Comparison of ENCODE assay signal across 10 mouse cellular contexts in genomic region chr12:26621135-26621932, GRCm38 (mm10).
DNase-seq lines count a peak whose midpoint lies in the region; ATAC-seq and TF ChIP-seq lines count a peak whose summit lies in the region.
"Had no signal": no experiment of that assay in that cellular context is flagged by ENCODE, and none has a peak within 500 bp of the region (broad histone marks: within the 10 kb centered on the region; RNA-seq: fewer than 3 reads in every experiment).

No protein-coding gene starts in this region.

- no peaks in the 10 kb centered on the region for H3K9me3 ChIP-seq in lung, embryonic 14.5 days (ENCODE audit: low read depth, low read length)
- no peaks in the 10 kb centered on the region for H3K9me3 ChIP-seq in forebrain, embryonic 11.5 days (ENCODE audit: control insufficient read depth, low read length)
- no peaks in the 10 kb centered on the region for H3K9me3 ChIP-seq in hindbrain, embryonic 14.5 days (ENCODE audit: control insufficient read depth, low read length)

- peak; percentile 60 for DNase-seq in lung, embryonic 14.5 days
- no peak for DNase-seq in lung, postnatal 10 days
- no peak for DNase-seq in forebrain, embryonic 11.5 days (ENCODE audit: low spot score)
- DNase-seq in hindbrain, embryonic 14.5 days (ENCODE audit: low spot score): no peak
- DNase-seq in right cerebral cortex, postnatal 4 days: peak; percentile 17
- DNase-seq in kidney, postnatal 10 days: no peak
- DNase-seq in cerebellum, postnatal 36 days: no peak
- DNase-seq: kidney, adult 2 months; lung, adult 18-20 months had no signal

- H3K36me3 ChIP-seq in lung, embryonic 14.5 days (ENCODE audit: insufficient read depth): no peaks in the 10 kb centered on the region
- H3K36me3 ChIP-seq in forebrain, embryonic 11.5 days (ENCODE audit: control insufficient read depth, insufficient read depth, low read length): no peaks in the 10 kb centered on the region
- H3K36me3 ChIP-seq in hindbrain, embryonic 14.5 days (replicated peaks; ENCODE audit: control insufficient read depth, insufficient read depth): no peaks in the 10 kb centered on the region

- 42% methylated on average over 12 of the region's 12 CpGs for WGBS in lung, embryonic 14.5 days
- 84% methylated on average over 12 of the region's 12 CpGs for WGBS in forebrain, embryonic 11.5 days
- WGBS in hindbrain, embryonic 14.5 days: 63% methylated on average over 12 of the region's 12 CpGs

- H3K27me3 ChIP-seq in lung, embryonic 14.5 days (ENCODE audit: insufficient read depth, low read length): no peaks in the 10 kb centered on the region
- H3K27me3 ChIP-seq in forebrain, embryonic 11.5 days (ENCODE audit: control insufficient read depth, insufficient read depth, low read length): no peaks in the 10 kb centered on the region
- no peaks in the 10 kb centered on the region for H3K27me3 ChIP-seq in hindbrain, embryonic 14.5 days (ENCODE audit: control insufficient read depth, insufficient read depth, low read length)
- H3K27me3 ChIP-seq: CH12.LX had no signal

- no peak for TF ChIP-seq CTCF in lung, embryonic 14.5 days (IDR thresholded peaks at IDR 0.05; ENCODE audit: low read depth)

- H3K4me1 ChIP-seq in lung, embryonic 14.5 days (ENCODE audit: insufficient read depth): no peaks in the 10 kb centered on the region
- 0 out of 2 replicates have a peak, but pooled peaks cover 2% of the 10 kb centered on the region for H3K4me1 ChIP-seq in forebrain, embryonic 11.5 days (replicated peaks; ENCODE audit: control insufficient read depth, insufficient read depth, low read length)
- H3K4me1 ChIP-seq in hindbrain, embryonic 14.5 days (replicated peaks; ENCODE audit: control insufficient read depth, insufficient read depth, low read length): peaks cover 16% of the 10 kb centered on the region; the same call in 1 of the 2 replicates

- no peak overlapping the region for H3K4me3 ChIP-seq in lung, embryonic 14.5 days (ENCODE audit: low read depth, low read length)
- H3K4me3 ChIP-seq in forebrain, embryonic 11.5 days (ENCODE audit: low read depth, low read length): no peak overlapping the region
- H3K4me3 ChIP-seq in hindbrain, embryonic 14.5 days (replicated peaks; ENCODE audit: low read length): no peak overlapping the region

- peak; percentile 63; the same call in 1 of the 2 replicates for ATAC-seq in lung, embryonic 14.5 days (ENCODE audit: insufficient read depth)
- no peak for ATAC-seq in forebrain, embryonic 11.5 days (replicated peaks; ENCODE audit: low FRiP score)
- ATAC-seq in hindbrain, embryonic 14.5 days (ENCODE audit: low FRiP score): no peak

- H3K4me2 ChIP-seq in lung, embryonic 14.5 days: no peak overlapping the region
- no peak overlapping the region for H3K4me2 ChIP-seq in forebrain, embryonic 11.5 days (ENCODE audit: low read depth, low read length, severe bottlenecking)
- H3K4me2 ChIP-seq in hindbrain, embryonic 14.5 days (replicated peaks): no peak overlapping the region

- no peak overlapping the region for H3K27ac ChIP-seq in lung, embryonic 14.5 days (ENCODE audit: low read depth)
- peak overlapping the region; percentile 12; the same call in 1 of the 2 replicates for H3K27ac ChIP-seq in forebrain, embryonic 11.5 days (ENCODE audit: low read depth, low read length)
- peak overlapping the region; percentile 4; the same call in 1 of the 2 replicates for H3K27ac ChIP-seq in hindbrain, embryonic 14.5 days

- no peak overlapping the region for H3K9ac ChIP-seq in lung, embryonic 14.5 days
- H3K9ac ChIP-seq in forebrain, embryonic 11.5 days (ENCODE audit: low read length): no peak overlapping the region
- no peak overlapping the region for H3K9ac ChIP-seq in hindbrain, embryonic 14.5 days

Comparison
In these comparisons a context has a peak if more than half of its experiments do, and no peak if none do; other contexts are left out.
1. DNase-seq: peak in lung, embryonic 14.5 days (single experiment) and right cerebral cortex, postnatal 4 days (single experiment); none in lung, postnatal 10 days (single experiment), forebrain, embryonic 11.5 days (single experiment), hindbrain, embryonic 14.5 days (single experiment), kidney, postnatal 10 days (single experiment) and cerebellum, postnatal 36 days (0 of 2).